Mouse (Mus musculus): ENCODE measurements at regions not wholly inside any gene's neighbourhood (a gene's known extent, or its start where the extent isn't known, plus 50 kb on each side); places are given as distances from the start of the nearest gene placed in this dataset.

DNA sequence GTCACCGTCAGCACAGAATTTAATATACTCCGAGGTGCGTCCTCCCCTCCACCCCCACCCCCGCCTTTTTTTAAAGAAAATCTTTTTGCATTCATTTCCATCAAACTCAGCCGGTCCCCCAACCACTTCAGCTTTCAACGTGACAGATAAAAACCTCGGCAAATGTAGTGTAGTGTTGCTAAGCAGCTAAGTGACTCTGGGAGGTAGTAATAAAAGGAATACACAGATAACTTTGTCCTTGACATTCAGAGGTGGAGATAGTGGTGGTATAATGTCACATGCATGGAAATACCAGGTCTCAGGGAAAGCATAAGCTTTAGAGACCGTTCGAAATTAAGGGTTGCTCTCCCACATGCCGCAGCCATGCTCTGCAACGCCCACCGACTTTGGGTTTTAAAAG is 320.7 kb downstream of the Pdcd6ip start:
- Histone ChIP-seq H3K27ac (ENCODE audit: low read depth, low read length) (peak overlapping the region; percentile 33; the same call in 1 of the 2 replicates), H3K9ac (ENCODE audit: low read length) (no peak overlapping the region), H3K4me3 (ENCODE audit: low read depth, low read length) (no peak overlapping the region), H3K27me3 (replicated peaks; ENCODE audit: control insufficient read depth, insufficient read depth, low read length) (no peaks in the 10 kb centered on the region), H3K4me2 (ENCODE audit: low read length) (no peak overlapping the region), H3K9me3 (replicated peaks; ENCODE audit: control insufficient read depth, low read length) (no peaks in the 10 kb centered on the region), H3K4me1 (ENCODE audit: control insufficient read depth, insufficient read depth, low read length) (no peaks in the 10 kb centered on the region), H3K36me3 (ENCODE audit: control insufficient read depth, insufficient read depth, low read length) (no peaks in the 10 kb centered on the region)
- ATAC-seq (no peak), DNase-seq (ENCODE audit: low spot score) (peak; percentile 38)
- WGBS: 77% methylated on average over 12 of the region's 12 CpGs

DNA sequence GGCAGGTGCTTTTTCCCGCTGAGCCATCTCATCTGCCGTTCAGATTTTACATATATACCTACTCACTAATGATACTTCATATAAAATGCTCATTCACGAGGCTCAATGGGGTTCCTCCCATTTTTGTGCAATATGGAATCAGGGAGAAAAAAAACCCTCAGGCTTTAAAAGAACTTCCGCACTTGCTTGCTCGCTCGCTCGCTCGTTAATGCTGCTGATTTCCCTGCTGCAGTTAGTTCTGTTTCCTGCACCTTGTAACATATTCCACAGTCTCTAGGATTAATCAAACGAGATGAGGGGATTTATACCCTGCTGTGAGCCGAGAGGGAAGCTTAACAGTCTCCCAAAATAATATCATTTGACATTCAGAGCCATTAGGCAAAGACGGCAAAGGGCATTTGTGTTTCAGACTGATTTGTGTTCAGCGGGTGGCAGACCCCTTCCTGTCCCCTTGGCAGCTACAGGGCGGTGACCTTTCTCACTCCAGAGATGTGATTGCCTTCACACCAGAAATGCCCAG is 326.4 kb downstream of the Pdcd6ip start:
- WGBS: 6% methylated on average over 13 of the region's 13 CpGs
- H3K36me3 ChIP-seq (ENCODE audit: control insufficient read depth, insufficient read depth, low read length): no peaks in the 10 kb centered on the region
- DNase-seq (ENCODE audit: low spot score) (peak; percentile 59), ATAC-seq (no peak)
- H3K4me3 ChIP-seq (ENCODE audit: low read depth, low read length): no peak overlapping the region
- H3K9me3 ChIP-seq (replicated peaks; ENCODE audit: control insufficient read depth, low read length): no peaks in the 10 kb centered on the region
- no peak overlapping the region for H3K9ac ChIP-seq (ENCODE audit: low read length)
- peak overlapping the region; percentile 24; the same call in 1 of the 2 replicates for H3K27ac ChIP-seq (ENCODE audit: low read depth, low read length)
- H3K27me3 ChIP-seq (replicated peaks; ENCODE audit: control insufficient read depth, insufficient read depth, low read length): no peaks in the 10 kb centered on the region
- peak overlapping the region; percentile 36 for H3K4me2 ChIP-seq (ENCODE audit: low read length)
- H3K4me1 ChIP-seq (ENCODE audit: control insufficient read depth, insufficient read depth, low read length): peaks cover 14% of the 10 kb centered on the region

DNA sequence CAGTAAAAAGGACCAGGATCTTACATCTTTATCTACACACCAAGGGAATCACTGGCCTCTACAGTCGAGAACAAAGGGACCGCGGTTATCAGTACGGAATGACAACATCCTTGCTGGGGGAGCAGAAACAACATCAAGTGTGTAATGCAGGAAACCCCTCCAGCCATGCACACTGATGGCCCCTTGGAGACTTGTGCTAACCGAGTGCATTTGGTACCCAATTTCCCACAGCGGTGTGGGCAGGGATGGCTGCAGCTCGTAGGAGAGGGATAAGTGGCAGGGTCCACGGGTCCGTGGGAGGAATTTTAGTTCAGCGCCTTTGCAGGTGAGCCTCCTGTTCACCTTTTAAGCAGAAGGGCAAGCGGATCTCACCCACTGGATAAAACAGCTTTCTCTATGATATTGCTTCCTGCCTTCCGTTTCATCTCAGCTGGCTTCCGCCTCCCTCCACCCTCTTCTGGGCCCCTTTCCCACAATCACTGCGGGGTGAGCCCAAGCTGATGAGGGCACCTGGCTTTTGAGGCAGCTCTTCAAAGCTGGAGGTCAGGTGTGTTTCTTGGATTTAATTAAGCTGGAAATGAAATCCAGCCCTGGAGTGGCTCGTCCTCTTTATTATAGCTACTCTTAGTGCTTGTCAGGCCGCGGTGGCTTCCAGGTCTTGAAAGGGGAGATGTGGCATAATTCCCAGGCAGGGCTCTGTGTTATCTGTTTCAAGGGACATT is 327.5 kb downstream of the Pdcd6ip start:
- peak; percentile 67 for ATAC-seq
- DNase-seq (ENCODE audit: low spot score): peak; percentile 56
- WGBS: 66% methylated on average over 17 of the region's 17 CpGs

DNA sequence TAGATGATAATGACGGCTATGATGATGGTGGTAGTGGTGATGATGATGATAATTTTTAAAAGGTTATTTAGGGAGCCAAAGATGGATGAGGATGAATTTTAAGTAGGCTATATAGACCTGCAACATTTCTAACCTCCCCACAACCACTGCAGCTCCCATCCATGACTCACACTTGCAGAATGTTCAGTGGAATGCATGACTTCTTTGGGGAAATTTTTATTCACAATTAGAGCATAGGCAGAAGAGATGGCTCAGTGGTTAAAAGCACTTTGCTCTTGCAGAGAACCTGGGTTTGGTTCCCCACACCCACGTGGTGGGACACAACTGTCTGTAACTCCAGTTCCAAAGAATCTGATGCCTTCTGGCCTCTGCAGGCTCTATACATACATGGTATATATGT is 329.5 kb downstream of the Pdcd6ip start:
- no peak overlapping the region for H3K4me3 ChIP-seq (ENCODE audit: low read depth, low read length)
- no peaks in the 10 kb centered on the region for H3K27me3 ChIP-seq (replicated peaks; ENCODE audit: control insufficient read depth, insufficient read depth, low read length)
- 80% methylated on average over 2 of the region's 2 CpGs for WGBS
- H3K27ac ChIP-seq (ENCODE audit: low read depth, low read length): no peak overlapping the region
- no peak overlapping the region for H3K4me2 ChIP-seq (ENCODE audit: low read length)
- no peaks in the 10 kb centered on the region for H3K36me3 ChIP-seq (ENCODE audit: control insufficient read depth, insufficient read depth, low read length)
- H3K4me1 ChIP-seq (ENCODE audit: control insufficient read depth, insufficient read depth, low read length): peaks cover 14% of the 10 kb centered on the region
- ATAC-seq (no peak), DNase-seq (ENCODE audit: low spot score) (no peak)
- no peak overlapping the region for H3K9ac ChIP-seq (ENCODE audit: low read length)
- H3K9me3 ChIP-seq (replicated peaks; ENCODE audit: control insufficient read depth, low read length): no peaks in the 10 kb centered on the region

More for the DNA sequence above, 327.5 kb downstream of the Pdcd6ip start:
- H3K9ac ChIP-seq (ENCODE audit: low read length): no peak overlapping the region
- no peak overlapping the region for H3K4me3 ChIP-seq (ENCODE audit: low read depth, low read length)
- no peak overlapping the region for H3K4me2 ChIP-seq (ENCODE audit: low read length)
- H3K27ac ChIP-seq (ENCODE audit: low read depth, low read length): peak overlapping the region; percentile 39; the same call in 1 of the 2 replicates
- H3K36me3 ChIP-seq (ENCODE audit: control insufficient read depth, insufficient read depth, low read length): no peaks in the 10 kb centered on the region
- no peaks in the 10 kb centered on the region for H3K9me3 ChIP-seq (replicated peaks; ENCODE audit: control insufficient read depth, low read length)
- peaks cover 14% of the 10 kb centered on the region for H3K4me1 ChIP-seq (ENCODE audit: control insufficient read depth, insufficient read depth, low read length)
- H3K27me3 ChIP-seq (replicated peaks; ENCODE audit: control insufficient read depth, insufficient read depth, low read length): no peaks in the 10 kb centered on the region

DNA sequence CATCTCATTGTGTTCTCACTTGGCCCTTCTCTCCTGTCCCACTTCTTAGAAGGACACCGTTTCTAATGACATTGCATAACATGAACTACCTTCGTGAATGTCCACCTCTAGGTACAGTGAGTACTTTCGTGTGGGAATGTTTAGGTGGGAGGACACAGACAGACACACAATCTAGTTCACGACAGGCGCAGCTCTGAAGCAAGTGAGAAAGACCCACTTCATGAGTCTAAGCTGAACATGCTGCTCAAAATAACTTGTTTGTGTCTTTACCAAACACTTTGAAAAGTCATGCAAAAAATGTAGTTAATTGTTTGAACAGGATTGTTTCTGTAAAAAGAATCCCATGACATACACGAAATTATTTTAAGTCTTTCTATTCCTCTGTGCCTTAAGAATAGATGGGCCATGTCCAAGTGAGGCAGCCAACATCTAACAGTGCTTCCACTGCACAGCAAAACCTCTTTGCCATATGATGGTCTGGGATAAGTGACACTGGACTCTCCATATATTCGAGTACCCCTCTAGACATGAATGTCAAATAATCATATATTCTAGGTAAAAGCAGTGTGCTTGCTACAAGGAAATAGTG is 336.2 kb downstream of the Pdcd6ip start:
- DNase-seq (ENCODE audit: low spot score) (no peak), ATAC-seq (no peak)
- no peak overlapping the region for H3K4me3 ChIP-seq (ENCODE audit: low read depth, low read length)
- H3K9me3 ChIP-seq (replicated peaks; ENCODE audit: control insufficient read depth, low read length): no peaks in the 10 kb centered on the region
- no peaks in the 10 kb centered on the region for H3K27me3 ChIP-seq (replicated peaks; ENCODE audit: control insufficient read depth, insufficient read depth, low read length)
- no peak overlapping the region for H3K4me2 ChIP-seq (ENCODE audit: low read length)
- 89% methylated on average over 7 of the region's 7 CpGs for WGBS
- no peak overlapping the region for H3K27ac ChIP-seq (ENCODE audit: low read depth, low read length)
- no peaks in the 10 kb centered on the region for H3K36me3 ChIP-seq (ENCODE audit: control insufficient read depth, insufficient read depth, low read length)
- no peak overlapping the region for H3K9ac ChIP-seq (ENCODE audit: low read length)
- H3K4me1 ChIP-seq (ENCODE audit: control insufficient read depth, insufficient read depth, low read length): no peaks in the 10 kb centered on the region

DNA sequence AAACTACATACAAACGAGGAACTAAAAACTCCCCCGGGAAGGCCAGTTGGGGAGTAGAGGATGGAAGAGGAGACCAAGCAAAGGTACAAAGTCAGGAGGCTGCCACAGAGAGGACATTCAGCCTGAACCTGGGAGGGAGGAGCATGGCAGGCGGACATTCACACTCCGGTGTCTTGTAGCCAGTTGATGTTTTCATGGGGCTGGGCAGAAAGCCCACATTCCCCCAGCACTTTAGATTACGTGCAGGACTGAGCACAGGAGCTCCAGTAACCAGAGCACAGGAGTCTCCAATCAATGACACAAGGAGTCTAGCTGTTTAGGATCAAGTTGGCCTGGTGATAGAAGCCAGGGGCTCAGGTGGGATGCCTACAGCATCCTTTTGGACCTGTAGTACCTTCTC is 360.1 kb downstream of the Pdcd6ip start:
- Histone ChIP-seq H3K4me1 (ENCODE audit: control insufficient read depth, insufficient read depth, low read length) (no peaks in the 10 kb centered on the region), H3K9ac (ENCODE audit: low read length) (no peak overlapping the region), H3K27ac (ENCODE audit: low read depth, low read length) (no peak overlapping the region), H3K9me3 (replicated peaks; ENCODE audit: control insufficient read depth, low read length) (no peaks in the 10 kb centered on the region), H3K36me3 (ENCODE audit: control insufficient read depth, insufficient read depth, low read length) (no peaks in the 10 kb centered on the region), H3K4me2 (ENCODE audit: low read length) (no peak overlapping the region), H3K4me3 (ENCODE audit: low read depth, low read length) (no peak overlapping the region), H3K27me3 (replicated peaks; ENCODE audit: control insufficient read depth, insufficient read depth, low read length) (no peaks in the 10 kb centered on the region)
- ATAC-seq (no peak), DNase-seq (ENCODE audit: low spot score) (no peak)
- 76% methylated on average over 5 of the region's 5 CpGs for WGBS

DNA sequence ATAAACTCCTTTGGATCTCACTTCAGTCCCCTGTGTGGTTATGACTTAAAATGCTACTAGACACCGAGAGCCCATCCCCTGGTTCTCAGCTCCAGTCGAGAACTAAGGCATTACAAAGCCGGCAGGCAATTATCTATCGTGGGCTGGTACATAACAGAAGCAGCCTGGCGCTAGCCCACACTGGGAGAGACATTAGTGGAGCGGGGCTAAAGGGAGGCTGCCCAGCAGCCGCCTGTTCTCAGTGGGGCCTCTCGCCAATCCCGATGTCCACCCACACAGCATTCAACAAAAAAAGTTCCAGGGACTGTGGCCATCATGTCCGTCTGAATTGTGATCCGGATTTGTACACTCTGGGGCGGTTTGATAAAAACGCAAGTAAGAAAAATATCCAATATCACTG is 361.5 kb downstream of the Pdcd6ip start:
- H3K9ac ChIP-seq (ENCODE audit: low read length): no peak overlapping the region
- no peaks in the 10 kb centered on the region for H3K36me3 ChIP-seq (ENCODE audit: control insufficient read depth, insufficient read depth, low read length)
- H3K9me3 ChIP-seq (replicated peaks; ENCODE audit: control insufficient read depth, low read length): no peaks in the 10 kb centered on the region
- no peak overlapping the region for H3K27ac ChIP-seq (ENCODE audit: low read depth, low read length)
- ATAC-seq: no peak
- WGBS: 49% methylated on average over 13 of the region's 13 CpGs
- no peaks in the 10 kb centered on the region for H3K27me3 ChIP-seq (replicated peaks; ENCODE audit: control insufficient read depth, insufficient read depth, low read length)
- no peaks in the 10 kb centered on the region for H3K4me1 ChIP-seq (ENCODE audit: control insufficient read depth, insufficient read depth, low read length)
- no peak overlapping the region for H3K4me3 ChIP-seq (ENCODE audit: low read depth, low read length)
- H3K4me2 ChIP-seq (ENCODE audit: low read length): no peak overlapping the region
- DNase-seq (ENCODE audit: low spot score): peak; percentile 34

DNA sequence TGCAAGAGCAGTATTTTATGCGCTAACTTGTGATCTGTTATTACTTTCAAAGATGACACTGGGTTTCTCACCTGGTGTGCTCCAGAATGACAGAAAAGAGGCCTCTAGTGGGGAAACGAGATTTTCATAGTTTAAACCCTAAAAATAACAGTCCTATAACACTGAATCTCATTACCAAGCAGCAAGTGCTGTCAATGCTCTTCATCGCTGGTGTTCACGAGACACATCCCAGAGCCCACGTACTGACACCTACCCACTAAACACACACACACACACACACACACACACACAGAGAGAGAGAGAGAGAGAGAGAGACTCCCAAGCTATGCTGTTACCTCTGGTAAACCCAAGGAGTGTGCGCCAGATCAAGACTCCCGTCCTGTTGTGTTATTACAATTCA is 365.9 kb downstream of the Pdcd6ip start:
- Histone ChIP-seq H3K4me1 (ENCODE audit: control insufficient read depth, insufficient read depth, low read length) (no peaks in the 10 kb centered on the region), H3K27ac (ENCODE audit: low read depth, low read length) (no peak overlapping the region), H3K4me2 (ENCODE audit: low read length) (no peak overlapping the region), H3K9ac (ENCODE audit: low read length) (no peak overlapping the region), H3K4me3 (ENCODE audit: low read depth, low read length) (no peak overlapping the region), H3K9me3 (replicated peaks; ENCODE audit: control insufficient read depth, low read length) (no peaks in the 10 kb centered on the region), H3K27me3 (replicated peaks; ENCODE audit: control insufficient read depth, insufficient read depth, low read length) (no peaks in the 10 kb centered on the region), H3K36me3 (ENCODE audit: control insufficient read depth, insufficient read depth, low read length) (no peaks in the 10 kb centered on the region)
- 77% methylated on average over 7 of the region's 7 CpGs for WGBS
- DNase-seq (ENCODE audit: low spot score) (peak; percentile 20), ATAC-seq (no peak)

DNA sequence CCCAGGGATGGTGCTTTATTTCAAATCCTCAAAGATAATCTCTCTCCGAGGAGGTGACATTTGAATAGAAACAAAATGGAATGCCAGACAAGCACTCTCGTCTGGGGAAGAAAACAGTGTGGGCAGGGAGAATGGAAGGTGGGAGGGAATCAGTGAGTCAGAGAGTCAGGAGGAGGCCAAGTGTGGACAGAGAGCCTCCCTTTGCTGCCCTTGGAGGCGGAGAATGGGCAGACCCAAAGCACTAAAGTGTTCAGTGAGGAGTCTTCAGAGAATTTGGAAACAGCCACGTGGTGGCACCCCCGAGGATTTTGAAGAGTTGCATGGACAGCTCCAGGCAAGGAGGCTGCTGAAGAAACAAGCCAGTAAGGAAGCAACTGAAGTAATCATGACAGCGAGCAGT is 367.2 kb downstream of the Pdcd6ip start:
- no peaks in the 10 kb centered on the region for H3K4me1 ChIP-seq (ENCODE audit: control insufficient read depth, insufficient read depth, low read length)
- ATAC-seq: no peak
- H3K27ac ChIP-seq (ENCODE audit: low read depth, low read length): no peak overlapping the region
- no peaks in the 10 kb centered on the region for H3K9me3 ChIP-seq (replicated peaks; ENCODE audit: control insufficient read depth, low read length)
- no peaks in the 10 kb centered on the region for H3K27me3 ChIP-seq (replicated peaks; ENCODE audit: control insufficient read depth, insufficient read depth, low read length)
- no peak overlapping the region for H3K4me3 ChIP-seq (ENCODE audit: low read depth, low read length)
- no peak overlapping the region for H3K9ac ChIP-seq (ENCODE audit: low read length)
- no peak overlapping the region for H3K4me2 ChIP-seq (ENCODE audit: low read length)
- H3K36me3 ChIP-seq (ENCODE audit: control insufficient read depth, insufficient read depth, low read length): no peaks in the 10 kb centered on the region
- DNase-seq (ENCODE audit: low spot score): no peak
- 64% methylated on average over 6 of the region's 6 CpGs for WGBS
